Mouse (Mus musculus) CH12.LX (cell line): ENCODE data around the gene Acyp1. TPM values are rescaled to one million over a fixed set of nuclear protein-coding genes. Genes with fewer than 3 reads are reported as not detected.

Experiments used
- DNase-seq: peaks from one replicate; pipeline ENCODE4 v3.0.0-alpha.2; 2013; ENCODE audit errors: extremely low read depth
- H3K27ac ChIP-seq: 2 replicates; pipeline ENCODE4 v1.5.1; 2012; ENCODE audit warnings: low read depth, mild to moderate bottlenecking, control low read depth, moderate library complexity; ENCODE audit not compliant: insufficient read depth
- H3K27me3 ChIP-seq: replicated peaks from 2 replicates; pipeline ENCODE3; 2012; ENCODE audit warnings: inconsistent platforms
- H3K36me3 ChIP-seq, 2 experiments: replicated peaks in 1 of 2; 2 replicates each; pipeline versions ENCODE3 to v1.6.1; 2012; ENCODE audit warnings: inconsistent platforms in 1 of 2, low read length in 1 of 2, mild to moderate bottlenecking in 1 of 2, mixed read lengths in 1 of 2, moderate library complexity in 1 of 2; ENCODE audit not compliant: control insufficient read depth in 1 of 2, insufficient read depth in 1 of 2
- H3K4me1 ChIP-seq, 2 experiments: 2 replicates each; pipeline ENCODE4 v1.6.1; 2012; ENCODE audit warnings: inconsistent platforms in 1 of 2, moderate library complexity in 1 of 2; ENCODE audit not compliant: insufficient read depth in 2 of 2, control insufficient read depth in 1 of 2
- H3K4me2 ChIP-seq: 2 replicates; pipeline ENCODE4 v1.6.1; 2012; ENCODE audit warnings: low read depth, mild to moderate bottlenecking, control low read depth; ENCODE audit not compliant: poor library complexity, insufficient read depth, severe bottlenecking
- H3K4me3 ChIP-seq, 3 experiments: fragments of 150-350 bp in 1 of 3; sonication (generic) in 1 of 3; replicated peaks in 1 of 3; 2 replicates each; pipeline versions ENCODE3 to v1.5.1; 2011 to 2012; ENCODE audit warnings: low read depth in 2 of 3, low read length in 2 of 3, mild to moderate bottlenecking in 2 of 3, moderate library complexity in 2 of 3, control low read depth in 1 of 3, improper control_type of control experiment in 1 of 3, inconsistent platforms in 1 of 3, mixed read lengths in 1 of 3; ENCODE audit not compliant: poor library complexity in 1 of 3
- H3K79me2 ChIP-seq: replicated peaks from 2 replicates; pipeline ENCODE4 v1.6.1; 2012; ENCODE audit warnings: mild to moderate bottlenecking, moderate library complexity; ENCODE audit not compliant: control insufficient read depth, poor library complexity, insufficient read depth, severe bottlenecking; ENCODE audit errors: extremely low read depth
- H3K9ac ChIP-seq: 2 replicates; pipeline ENCODE4 v1.6.1; 2012; ENCODE audit warnings: low read depth, mild to moderate bottlenecking, control low read depth, moderate library complexity; ENCODE audit not compliant: insufficient read depth
- H3K9me3 ChIP-seq: replicated peaks from 2 replicates; pipeline ENCODE3; 2012; ENCODE audit warnings: low read length, inconsistent platforms, mixed read lengths
- BHLHE40 ChIP-seq: IDR thresholded peaks from 2 replicates; pipeline ENCODE4 v1.6.1; 2011; ENCODE audit warnings: mild to moderate bottlenecking, low read depth, low read length, improper control_type of control experiment
- CTCF ChIP-seq, 2 experiments: IDR thresholded peaks in 1 of 2; conservative IDR thresholded peaks in 1 of 2; 2 replicates each; pipeline ENCODE4 v1.5.1; 2011 to 2012; ENCODE audit warnings: low read depth in 2 of 2, low read length in 2 of 2, improper control_type of control experiment in 1 of 2, inconsistent platforms in 1 of 2, mild to moderate bottlenecking in 1 of 2, moderate library complexity in 1 of 2
- E2F4 ChIP-seq: IDR thresholded peaks from 2 replicates; pipeline ENCODE4 v1.6.1; 2011; ENCODE audit warnings: low read depth, low read length, improper control_type of control experiment; ENCODE audit not compliant: insufficient replicate concordance
- EP300 ChIP-seq: IDR thresholded peaks from 2 replicates; pipeline ENCODE4 v1.6.1; 2011; ENCODE audit warnings: low read length, improper control_type of control experiment
- ETS1 ChIP-seq: conservative IDR thresholded peaks from 2 replicates; pipeline ENCODE4 v1.6.1; 2012; ENCODE audit warnings: low read depth, mild to moderate bottlenecking, inconsistent platforms, low read length, improper control_type of control experiment, moderate library complexity
- JUND ChIP-seq: conservative IDR thresholded peaks from 2 replicates; pipeline ENCODE4 v1.6.1; 2011; ENCODE audit warnings: low read depth, low read length, improper control_type of control experiment
- KAT2A ChIP-seq: IDR thresholded peaks from 2 replicates; pipeline ENCODE4 v1.6.1; 2012; ENCODE audit warnings: low read length, improper control_type of control experiment, inconsistent platforms; ENCODE audit not compliant: insufficient replicate concordance
- MAFK ChIP-seq: IDR thresholded peaks from 2 replicates; pipeline ENCODE4 v1.6.1; 2011; ENCODE audit warnings: low read length, improper control_type of control experiment; ENCODE audit not compliant: insufficient replicate concordance
- MXI1 ChIP-seq: IDR thresholded peaks from 2 replicates; pipeline ENCODE4 v1.6.1; 2011; ENCODE audit warnings: mild to moderate bottlenecking, low read depth, low read length, improper control_type of control experiment
- MYC ChIP-seq: IDR thresholded peaks from 2 replicates; pipeline ENCODE4 v1.6.1; 2011; ENCODE audit warnings: low read depth, mild to moderate bottlenecking, improper control_type of control experiment, low read length
- PAX5 ChIP-seq: IDR thresholded peaks from 2 replicates; pipeline ENCODE4 v1.6.1; 2012; ENCODE audit warnings: low read length, inconsistent platforms, mixed read lengths
- RAD21 ChIP-seq: IDR thresholded peaks from 2 replicates; pipeline ENCODE4 v1.6.1; 2011; ENCODE audit warnings: low read depth, mild to moderate bottlenecking, low read length, improper control_type of control experiment, moderate library complexity
- RCOR1 ChIP-seq: conservative IDR thresholded peaks from 2 replicates; pipeline ENCODE4 v1.6.1; 2012; ENCODE audit warnings: low read depth, mild to moderate bottlenecking, inconsistent platforms, low read length, improper control_type of control experiment
- SIN3A ChIP-seq: IDR thresholded peaks from 2 replicates; pipeline ENCODE4 v1.6.1; 2012; ENCODE audit warnings: low read length, improper control_type of control experiment, inconsistent platforms
- USF1 ChIP-seq: IDR thresholded peaks from 2 replicates; pipeline ENCODE4 v1.6.1; 2014; ENCODE audit warnings: low read depth, mild to moderate bottlenecking, inconsistent platforms, low read length, improper control_type of control experiment
- USF2 ChIP-seq: conservative IDR thresholded peaks from 2 replicates; pipeline ENCODE4 v1.6.1; 2011; ENCODE audit warnings: low read depth, low read length, improper control_type of control experiment
- ZNF384 ChIP-seq: IDR thresholded peaks from 2 replicates; pipeline ENCODE4 v1.6.1; 2012; ENCODE audit warnings: low read depth, low read length, improper control_type of control experiment, inconsistent platforms
- dilution Hi-C: fragments of 300-500 bp; cut with MboI; formaldehyde crosslinking; loops from 2 replicates; pipeline ENCODE4 v1.14.3; 2020; ENCODE audit warnings: low sequenced_read_pairs; ENCODE audit not compliant: extremely low pct_unique_long_range_greater_than_20kb, extremely low pct_ligation_motif_present
- in situ Hi-C: fragments of 300-500 bp; cut with MboI; formaldehyde crosslinking; loops from 3 replicates; pipeline ENCODE4 v1.14.3; 2019; ENCODE audit warnings: low sequenced_read_pairs, low pct_ligation_motif_present, low pct_unique_long_range_greater_than_20kb, mixed read lengths
- polyA plus RNA-seq: library from polyadenylated mRNA; unstranded; fragments of >175 nt; gene quantifications from 2 replicates; pipeline ENCODE4 v1.2.1, GENCODE M21; 2012; ENCODE audit warnings: low read depth; ENCODE audit not compliant: insufficient read length
- total RNA-seq, 2 experiments: library from RNA; depleted of rRNA; stranded (reverse); fragments of 300-350 nt in 1 of 2; fragments of >200 nt in 1 of 2; gene quantifications; 2 replicates each; pipeline ENCODE4 v1.2.3; 2012 to 2014

Gene Acyp1
- total and polyA plus RNA-seq, 3 experiments = 15.3 to 37.2 (median 27.5) TPM

DNA sequence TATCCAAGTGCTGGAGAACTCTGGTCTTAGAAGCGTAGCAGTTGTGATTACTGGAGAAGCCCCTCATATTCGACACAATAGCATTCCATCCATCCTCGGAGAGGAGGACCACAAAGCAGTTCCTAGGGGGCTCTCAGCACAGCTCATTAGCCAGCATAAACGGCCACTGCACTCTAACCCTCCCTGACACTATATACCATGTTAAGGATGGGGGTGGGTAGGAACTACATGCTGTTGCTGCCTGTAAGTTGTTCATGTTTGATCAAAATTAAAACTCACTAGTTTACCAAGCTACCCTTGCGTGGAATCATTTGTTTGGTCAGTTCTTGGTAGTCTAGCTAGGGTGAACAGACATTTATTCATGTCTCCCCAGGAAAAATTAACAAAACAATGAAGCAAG lies 12.0 kb downstream of the Acyp1 start:
- H3K36me3 ChIP-seq = peaks cover 4 to 28% of the 10 kb centered on the region in 2 experiments

GRCm38 (mm10) chr12:85273508-85273907 lies 14.7 kb downstream of the Acyp1 start:
- TF ChIP-seq PAX5 = no peak
- TF ChIP-seq, all 38 proteins: peak for 0
- no peak overlapping the region for H3K9ac ChIP-seq
- peaks cover 7 to 34% of the 10 kb centered on the region in 2 experiments for H3K36me3 ChIP-seq
- no peaks in the 10 kb centered on the region for H3K79me2 ChIP-seq
- no peaks in the 10 kb centered on the region for H3K27me3 ChIP-seq
- dilution Hi-C loops = no loop called here
- no peaks in the 10 kb centered on the region for H3K9me3 ChIP-seq
- in situ Hi-C loops = no loop called here
- no peak for DNase-seq
- no peak overlapping the region for H3K4me3 ChIP-seq
- H3K4me2 ChIP-seq = no peak overlapping the region
- H3K4me1 ChIP-seq = peaks cover 4 to 43% of the 10 kb centered on the region in 2 experiments; a peak in 2 of 4 replicates
- no peak overlapping the region for H3K27ac ChIP-seq

More for the DNA sequence above, 12.0 kb downstream of the Acyp1 start:
- no peak overlapping the region for H3K9ac ChIP-seq
- H3K9me3 ChIP-seq = no peaks in the 10 kb centered on the region
- dilution Hi-C loops = no loop called here
- no peaks in the 10 kb centered on the region for H3K79me2 ChIP-seq
- TF ChIP-seq CTCF (conservative IDR thresholded peaks at IDR 0.05 in 1 of 2, IDR thresholded peaks at IDR 0.05 in 1 of 2; ENCODE audit: low read depth in 2 of 2, low read length in 2 of 2) (no peak), JUND (no peak), E2F4 (no peak), MYC (no peak), ZNF384 (no peak), PAX5 (no peak), RCOR1 (no peak), BHLHE40 (no peak), MXI1 (no peak), KAT2A (no peak), EP300 (no peak), RAD21 (no peak), SIN3A (no peak), USF1 (no peak), USF2 (no peak), MAFK (no peak), ETS1 (no peak)
- no peak overlapping the region for H3K27ac ChIP-seq
- no peak for DNase-seq
- peaks cover 4 to 49% of the 10 kb centered on the region in 2 experiments; a peak in 2 of 4 replicates for H3K4me1 ChIP-seq
- H3K27me3 ChIP-seq = no peaks in the 10 kb centered on the region
- no peak overlapping the region for H3K4me2 ChIP-seq
- in situ Hi-C loops = no loop called here
- no peak overlapping the region for H3K4me3 ChIP-seq
